Mouse (Mus musculus) lung, postnatal 36 days (tissue): ENCODE data around the gene Supt3.

Source experiments
- DNase-seq: peaks from one replicate; pipeline ENCODE4 v3.0.0; 2022; ENCODE audit warnings: mixed read lengths

Gene Supt3

DNA sequence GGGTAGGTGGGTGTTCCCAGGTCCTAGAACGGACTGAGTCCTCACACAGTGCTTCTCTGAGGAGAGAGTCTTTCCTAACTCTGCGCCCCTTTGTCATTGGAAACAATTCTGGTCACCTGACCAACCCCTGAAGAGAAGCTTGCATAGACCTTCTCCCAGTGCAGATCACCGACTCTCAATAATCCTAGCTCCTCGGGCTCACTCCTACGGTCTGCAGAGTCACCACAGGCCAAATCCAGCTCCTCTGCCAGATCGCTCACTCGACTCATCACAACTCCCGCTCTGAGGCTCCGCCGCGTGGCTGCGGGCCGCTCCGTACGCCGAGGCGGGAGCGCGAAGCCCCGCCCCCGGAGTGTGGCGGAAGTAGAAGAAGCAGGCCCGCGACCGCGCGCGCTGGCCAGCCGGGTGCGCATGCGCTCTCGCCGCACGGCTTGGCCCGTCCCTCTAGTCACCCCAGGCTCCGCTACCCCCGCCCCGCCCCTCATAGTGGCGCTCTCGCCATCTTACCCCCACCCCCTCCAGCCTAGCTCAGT, at the start of gene Supt3:
TSS of gene Supt3 (plus strand) at position 415 of the 533 bp plus-strand sequence.
- peak; percentile 96 for DNase-seq

GRCm38 (mm10) chr17:44727675-44728074, 49.3 kb upstream of the Supt3 start:
- no peak for DNase-seq

DNA sequence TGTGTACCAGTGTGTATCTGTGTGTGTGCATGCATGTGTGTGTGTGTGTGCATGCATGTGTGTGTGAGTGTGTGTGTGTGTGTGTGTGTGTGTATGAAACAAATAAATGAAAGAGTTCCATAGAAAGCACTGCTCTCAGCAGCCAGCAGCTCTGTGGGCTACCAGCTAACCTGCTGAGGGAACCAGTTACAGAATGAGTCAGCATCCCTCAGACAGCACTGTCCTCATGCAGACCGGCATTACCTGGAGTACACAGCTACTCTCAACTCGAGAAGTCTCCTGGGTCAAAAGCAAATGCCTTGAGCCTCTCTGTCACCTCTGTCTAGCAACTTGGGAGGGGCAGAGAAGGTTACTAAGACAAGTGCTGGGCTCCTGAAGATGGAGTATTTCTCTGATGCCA, 48.5 kb upstream of the Supt3 start:
- no peak for DNase-seq

- no peak for DNase-seq
Measured at GRCm38 (mm10) chr17:44733544-44734310, 43.2 kb upstream of the Supt3 start.

- DNase-seq: peak; percentile 63
Measured at GRCm38 (mm10) chr17:44734501-44735222, 42.3 kb upstream of the Supt3 start.

GRCm38 (mm10) chr17:44735223-44735990, 41.5 kb upstream of the Supt3 start:
- DNase-seq: peak; percentile 35

DNA sequence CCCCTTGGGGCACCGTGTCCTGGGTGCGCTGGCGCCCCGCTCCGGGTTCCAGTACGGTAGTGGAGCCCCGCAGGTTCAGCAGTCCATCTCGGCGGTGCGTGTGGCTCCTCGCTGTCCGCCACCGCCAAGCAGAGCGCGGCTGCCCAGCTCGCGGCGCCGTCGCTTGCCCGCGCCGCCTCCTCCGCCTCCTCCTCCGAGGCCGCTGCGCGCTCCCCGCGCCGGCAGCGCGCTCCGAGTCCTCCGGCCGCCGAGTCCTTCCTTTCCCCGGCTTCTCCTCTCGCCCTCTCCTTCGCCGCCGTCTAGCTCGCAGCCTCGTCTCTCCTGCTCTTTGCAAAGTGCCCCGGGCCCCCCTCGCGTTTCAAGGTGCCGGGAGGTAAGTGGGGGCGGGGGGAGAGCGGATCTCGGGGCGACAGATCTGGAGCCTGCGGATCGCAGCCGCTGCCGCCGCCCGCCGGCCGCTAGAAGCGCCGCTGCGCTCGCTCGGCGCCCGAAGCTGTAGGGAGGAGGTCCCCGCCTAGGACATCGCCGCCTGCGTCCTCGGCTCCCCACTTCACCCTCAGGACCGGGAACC, 40.9 kb upstream of the Supt3 start:
- DNase-seq: peak; percentile 69

DNA sequence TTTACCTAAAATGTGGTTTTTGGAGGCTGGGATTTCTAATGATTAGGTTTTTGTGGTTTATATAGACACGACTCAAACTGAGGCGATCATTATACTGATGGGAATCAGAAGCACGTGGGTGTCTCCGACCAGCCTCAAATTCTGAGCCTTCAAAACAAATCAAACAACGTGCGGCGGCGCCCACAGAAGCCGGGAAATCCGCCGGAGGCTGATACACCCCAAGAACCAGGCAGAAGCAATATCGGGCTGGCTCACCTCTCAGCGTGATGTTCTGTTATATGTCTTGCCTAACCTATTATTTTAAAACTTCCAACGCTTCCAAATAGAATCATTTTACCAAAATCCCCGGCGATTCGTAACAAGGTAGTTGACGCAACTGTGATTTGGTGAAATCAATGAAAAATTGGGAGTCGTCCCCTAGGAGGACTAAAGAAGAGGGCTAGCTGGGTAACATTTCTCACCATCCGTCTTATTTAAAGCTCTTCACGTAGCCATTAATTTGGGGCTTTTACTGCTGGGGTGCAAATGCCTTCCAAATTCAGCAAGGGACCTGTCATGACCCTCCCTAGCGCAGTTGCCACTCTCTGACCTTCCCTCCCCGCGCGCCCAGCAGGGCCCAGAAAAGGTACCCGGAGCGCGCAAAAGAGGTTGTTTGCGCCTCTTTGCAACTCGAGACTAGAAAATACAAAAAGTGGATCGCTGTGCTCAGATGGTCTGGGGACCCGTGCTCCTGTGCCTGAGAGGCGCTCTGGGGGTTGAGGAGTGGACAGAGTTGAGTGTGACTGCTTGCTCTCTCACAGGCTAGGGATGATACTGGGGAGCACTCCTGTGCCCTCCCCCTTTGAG, 39.5 kb upstream of the Supt3 start:
- no peak for DNase-seq

DNA sequence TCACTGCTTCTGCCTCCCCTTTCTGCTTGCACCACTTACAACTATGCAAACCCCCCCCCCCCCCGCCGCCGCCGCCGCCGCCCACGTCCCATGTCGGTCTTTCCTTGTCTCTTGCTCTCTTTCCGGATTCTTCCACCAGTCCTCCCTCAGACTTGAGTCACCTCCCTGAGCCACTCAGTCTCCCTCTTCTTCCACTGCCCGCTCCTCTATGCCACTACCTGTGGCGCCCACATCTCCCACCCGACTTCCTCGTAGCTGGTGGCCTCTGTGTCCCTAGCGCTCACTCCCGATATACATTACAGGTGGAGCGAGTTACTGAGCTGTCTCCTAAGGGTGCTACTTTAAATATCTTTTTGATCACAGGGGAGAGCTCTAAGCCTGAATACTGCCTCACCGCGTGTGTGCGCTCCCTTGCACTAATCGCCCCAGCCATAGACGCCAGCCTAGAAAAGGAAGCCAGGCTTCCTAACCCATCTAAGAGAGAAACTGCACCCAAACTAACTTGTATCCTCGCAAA, 38.8 kb upstream of the Supt3 start:
- no peak for DNase-seq

DNA sequence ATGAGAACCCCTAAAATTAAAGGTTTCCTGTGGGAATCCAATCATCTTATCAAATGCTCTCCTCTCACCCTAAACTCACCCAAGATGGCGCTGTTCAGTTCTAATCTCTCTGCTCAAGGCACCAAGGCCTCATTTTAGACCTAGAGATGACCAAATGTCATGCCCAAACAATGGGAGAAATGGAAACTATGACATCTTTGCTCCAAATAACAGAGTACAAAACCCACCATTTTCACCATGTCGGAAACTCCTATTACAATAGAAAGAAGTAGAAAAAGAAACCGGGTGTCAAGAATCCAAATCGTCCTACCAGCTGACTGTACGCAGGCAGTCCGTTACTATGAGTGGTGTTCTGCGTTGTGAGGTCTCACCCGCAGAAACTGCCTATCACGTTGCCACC, 34.7 kb upstream of the Supt3 start:
- DNase-seq: no peak

GRCm38 (mm10) chr17:44743780-44744179, 33.2 kb upstream of the Supt3 start:
- no peak for DNase-seq

DNA sequence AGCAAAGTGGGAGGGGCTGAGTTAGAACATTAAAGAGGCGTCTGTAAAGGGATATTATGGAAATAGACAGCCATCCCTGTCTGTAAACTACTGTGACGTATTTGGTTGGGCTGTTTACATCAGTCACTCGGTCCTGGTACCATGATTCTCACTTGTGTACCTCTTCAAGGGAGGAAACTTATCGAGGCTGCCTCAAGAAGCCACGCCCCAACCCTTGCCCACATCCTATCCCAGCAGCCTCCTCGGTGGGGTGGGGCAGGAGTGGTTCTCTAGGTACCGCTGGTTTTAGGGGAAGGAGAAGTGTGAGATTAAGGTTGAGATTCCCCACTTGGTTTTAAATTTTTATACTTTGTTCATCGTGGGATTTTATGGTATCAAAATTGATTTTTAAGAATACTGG, 31.6 kb upstream of the Supt3 start:
- no peak for DNase-seq

DNA sequence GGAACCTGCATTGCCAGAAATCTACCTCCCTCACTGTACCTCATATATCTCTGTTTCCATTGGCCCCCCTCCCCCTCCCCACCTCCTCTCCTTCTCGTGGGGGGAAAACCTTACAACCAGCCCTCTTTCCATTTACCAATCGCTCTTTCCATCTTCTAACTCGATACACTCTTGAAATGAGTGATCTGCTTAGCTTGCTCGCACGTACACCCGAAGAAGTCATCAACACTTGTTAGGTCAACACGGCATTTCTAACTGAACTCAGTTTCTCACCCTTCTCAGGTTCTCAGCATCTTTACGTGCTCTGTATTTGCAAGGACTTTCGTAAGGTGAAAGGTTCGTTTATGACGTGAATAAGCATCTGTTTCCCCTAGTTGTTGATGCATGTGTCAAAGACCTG, 10.6 kb upstream of the Supt3 start:
- DNase-seq: no peak

GRCm38 (mm10) chr17:44766975-44767374, 10.0 kb upstream of the Supt3 start:
- peak; percentile 17 for DNase-seq

- no peak for DNase-seq
Measured at GRCm38 (mm10) chr17:44767375-44767774, 9.6 kb upstream of the Supt3 start.

- no peak for DNase-seq
Measured at GRCm38 (mm10) chr17:44768522-44768921, 8.4 kb upstream of the Supt3 start.

DNA sequence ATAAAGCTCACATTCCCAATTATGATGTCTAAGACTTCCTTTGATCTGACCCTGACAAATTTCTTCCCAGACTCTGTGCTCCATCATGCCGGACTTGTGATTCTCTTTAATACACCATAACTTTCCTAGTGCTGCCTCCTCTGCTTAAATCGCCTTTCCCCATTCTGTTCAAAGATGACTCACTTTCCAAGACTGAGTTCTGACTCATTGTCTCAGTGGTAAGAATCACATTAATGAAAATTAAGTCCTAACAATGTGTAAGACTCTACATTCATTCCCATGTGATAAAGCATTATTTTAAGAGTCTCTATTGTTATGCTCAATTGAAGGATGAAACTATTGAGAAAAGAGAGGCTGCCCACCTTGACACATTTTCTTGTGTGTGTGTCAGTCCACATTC, 6.1 kb upstream of the Supt3 start:
- no peak for DNase-seq

- DNase-seq: no peak
Measured at GRCm38 (mm10) chr17:44772576-44772975, 4.4 kb upstream of the Supt3 start.

DNA sequence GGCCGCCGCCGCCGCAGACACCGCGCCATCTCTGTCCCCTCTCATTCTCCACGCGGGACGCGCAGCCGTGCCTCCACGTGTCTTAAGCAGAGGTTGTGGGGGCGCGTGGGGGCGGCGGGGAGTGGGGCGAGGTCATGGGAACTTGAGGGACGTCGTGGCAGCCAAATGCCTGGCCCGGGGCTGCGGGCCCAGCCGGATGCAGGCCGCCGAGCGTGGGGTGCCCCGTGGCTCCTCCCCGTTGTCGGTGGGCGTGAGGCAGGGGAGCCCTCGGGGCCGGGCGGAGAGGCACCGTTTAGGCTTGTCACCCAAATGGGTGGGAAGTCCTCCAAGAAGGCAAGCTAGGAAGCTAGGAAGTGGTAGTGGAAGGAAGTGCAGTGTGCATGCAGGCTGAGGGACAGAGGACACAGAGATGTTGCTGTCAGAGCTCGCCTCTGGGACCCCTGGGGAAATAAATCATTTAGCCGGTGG, 419 bp downstream of the Supt3 start:
- peak; percentile 63 for DNase-seq

GRCm38 (mm10) chr17:44778141-44778540, 1.2 kb downstream of the Supt3 start:
- no peak for DNase-seq

DNA sequence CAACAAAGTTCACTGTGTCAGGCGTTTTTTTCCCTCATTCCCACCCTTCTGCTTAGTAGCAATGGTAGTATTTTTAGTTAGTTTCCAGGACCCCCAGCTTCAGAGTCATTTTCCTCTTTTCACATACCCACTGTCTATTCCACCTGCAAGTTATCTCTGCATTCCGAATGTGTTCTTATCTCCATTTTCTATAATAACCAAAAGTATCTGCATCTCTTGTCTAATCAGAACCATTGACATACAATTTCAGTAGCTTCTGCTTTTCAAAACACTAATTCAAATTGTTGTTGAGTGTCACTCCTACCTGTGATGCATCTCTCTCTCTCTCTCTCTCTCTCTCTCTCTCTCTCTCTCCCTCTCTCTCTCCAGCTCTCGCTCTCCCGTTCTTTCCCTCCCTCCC, 3.4 kb downstream of the Supt3 start:
- no peak for DNase-seq

- no peak for DNase-seq
Measured at GRCm38 (mm10) chr17:44782366-44782765, 5.4 kb downstream of the Supt3 start.
